Mouse (Mus musculus): ENCODE measurements around the gene Fam213b. TPM values are rescaled to one million over a fixed set of nuclear protein-coding genes. Genes with fewer than 3 reads are reported as not detected.

Gene Fam213b
- total and polyA plus RNA-seq, 2 experiments, result 14.8 to 35.3 TPM

DNA sequence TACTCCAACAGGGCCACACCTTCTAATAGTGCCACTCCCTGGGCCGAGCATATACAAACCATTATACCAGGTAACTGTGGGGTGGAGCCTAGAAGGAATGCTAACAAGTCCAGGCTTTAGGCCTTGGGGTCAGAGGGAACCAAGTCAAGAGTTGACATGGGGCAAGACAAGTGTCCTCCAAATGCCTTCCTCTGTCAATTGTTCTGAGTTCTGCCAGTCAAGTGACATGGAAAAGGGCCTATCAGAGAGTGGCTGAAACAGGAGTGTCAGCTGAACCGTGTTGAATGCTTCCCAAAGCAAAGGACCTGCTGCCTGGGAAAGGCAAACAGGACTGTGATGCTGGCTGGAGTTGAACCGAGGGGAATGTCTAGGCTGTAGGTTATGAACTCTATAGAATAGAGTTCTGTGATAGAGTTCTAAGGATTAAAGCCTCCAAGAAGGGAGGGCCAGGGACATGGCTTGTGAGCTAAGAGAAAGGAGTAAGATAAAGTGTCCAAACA lies 35.4 kb downstream of the Fam213b start:
- Histone ChIP-seq H3K9ac (ENCODE audit: low read depth, low read length) (no peak overlapping the region), H3K27me3 (ENCODE audit: control insufficient read depth, insufficient read depth, low read length) (no peaks in the 10 kb centered on the region)
- 82% methylated on average over 3 of the region's 3 CpGs for WGBS

DNA sequence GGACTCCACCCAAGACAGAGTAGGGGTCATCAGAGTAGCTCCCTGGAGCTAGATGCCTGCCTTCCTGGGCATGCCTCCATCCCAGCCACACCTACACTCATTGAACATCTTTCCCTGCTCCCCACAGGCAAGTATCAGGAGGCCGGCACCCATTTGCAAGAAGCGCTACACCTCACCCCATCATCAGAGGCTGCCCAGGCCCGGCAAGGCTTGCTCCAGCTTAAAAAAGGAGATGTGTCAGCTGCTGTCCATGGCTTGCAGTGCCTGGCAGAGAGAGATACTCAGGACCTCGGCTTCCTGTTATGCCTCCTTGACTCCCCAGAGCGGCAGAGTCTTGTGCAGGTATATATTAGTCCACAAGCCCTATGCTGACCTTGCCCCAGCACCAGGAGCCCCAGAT lies 37.0 kb downstream of the Fam213b start:
- Histone ChIP-seq H3K79me2 (ENCODE audit: control insufficient read depth, insufficient read depth, low read length) (no peaks in the 10 kb centered on the region), H3K4me3 (ENCODE audit: insufficient read depth, low read depth, low read length) (no peak overlapping the region), H3K27me3 (ENCODE audit: control insufficient read depth, insufficient read depth, low read length) (no peaks in the 10 kb centered on the region), H3K9ac (ENCODE audit: low read depth, low read length) (no peak overlapping the region), H3K27ac (replicated peaks; ENCODE audit: insufficient read depth, low read depth, low read length) (no peak overlapping the region), H3K4me1 (ENCODE audit: control insufficient read depth, insufficient read depth, low read length) (peaks cover 2% of the 10 kb centered on the region), H3K36me3 (ENCODE audit: control insufficient read depth, insufficient read depth, low read length) (no peaks in the 10 kb centered on the region)
- TF ChIP-seq CTCF (IDR thresholded peaks at IDR 0.05; ENCODE audit: low read depth, low read length) (no peak), POLR2A (IDR thresholded peaks at IDR 0.05; ENCODE audit: extremely low read depth, insufficient read depth, low read length) (no peak)
- 82% methylated on average over 5 of the region's 5 CpGs for WGBS
- DNase-seq (ENCODE audit: extremely low read depth, low read depth, low spot score), result no peak

More for the DNA sequence above, 35.4 kb downstream of the Fam213b start:
- no peak for TF ChIP-seq POLR2A (IDR thresholded peaks at IDR 0.05; ENCODE audit: extremely low read depth, insufficient read depth, low read length)
- no peak for TF ChIP-seq CTCF (IDR thresholded peaks at IDR 0.05; ENCODE audit: low read depth, low read length)
- no peak overlapping the region for H3K27ac ChIP-seq (replicated peaks; ENCODE audit: insufficient read depth, low read depth, low read length)
- no peak for DNase-seq (ENCODE audit: extremely low read depth, low read depth, low spot score)
- H3K4me1 ChIP-seq (ENCODE audit: control insufficient read depth, insufficient read depth, low read length), result peaks cover 2% of the 10 kb centered on the region
- no peaks in the 10 kb centered on the region for H3K36me3 ChIP-seq (ENCODE audit: control insufficient read depth, insufficient read depth, low read length)
- H3K4me3 ChIP-seq (ENCODE audit: insufficient read depth, low read depth, low read length), result no peak overlapping the region
- no peaks in the 10 kb centered on the region for H3K79me2 ChIP-seq (ENCODE audit: control insufficient read depth, insufficient read depth, low read length)

DNA sequence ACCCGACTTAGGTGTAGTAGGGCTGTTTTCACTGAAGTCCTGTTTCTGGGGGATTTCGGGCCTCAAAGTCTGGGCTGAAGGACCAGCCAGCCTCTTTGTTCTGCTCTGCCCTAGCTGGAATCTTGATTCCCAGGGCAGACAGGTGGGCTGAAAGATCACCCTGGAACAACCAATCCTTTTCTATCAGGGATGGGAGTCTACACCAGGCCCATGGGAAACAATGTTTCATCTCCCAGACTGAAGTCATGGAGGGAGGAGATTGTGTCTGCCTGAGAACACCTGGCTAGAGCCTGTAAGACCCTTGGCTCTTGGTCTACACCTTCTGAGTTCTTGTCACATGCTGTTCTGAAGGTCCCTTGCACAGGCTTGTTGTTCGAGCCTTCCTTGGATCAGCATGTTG lies 40.3 kb downstream of the Fam213b start:
- no peaks in the 10 kb centered on the region for H3K79me2 ChIP-seq (ENCODE audit: control insufficient read depth, insufficient read depth, low read length)
- 71% methylated on average over 3 of the region's 3 CpGs for WGBS
- H3K27me3 ChIP-seq (ENCODE audit: control insufficient read depth, insufficient read depth, low read length), result peaks cover 6% of the 10 kb centered on the region
- TF ChIP-seq CTCF (IDR thresholded peaks at IDR 0.05; ENCODE audit: low read depth, low read length) (no peak), POLR2A (IDR thresholded peaks at IDR 0.05; ENCODE audit: extremely low read depth, insufficient read depth, low read length) (no peak)
- H3K36me3 ChIP-seq (ENCODE audit: control insufficient read depth, insufficient read depth, low read length), result no peaks in the 10 kb centered on the region
- H3K9ac ChIP-seq (ENCODE audit: low read depth, low read length), result no peak overlapping the region
- no peaks in the 10 kb centered on the region for H3K4me1 ChIP-seq (ENCODE audit: control insufficient read depth, insufficient read depth, low read length)
- H3K27ac ChIP-seq (replicated peaks; ENCODE audit: insufficient read depth, low read depth, low read length), result no peak overlapping the region
- no peak overlapping the region for H3K4me3 ChIP-seq (ENCODE audit: insufficient read depth, low read depth, low read length)
- no peak for DNase-seq (ENCODE audit: extremely low read depth, low read depth, low spot score)

DNA sequence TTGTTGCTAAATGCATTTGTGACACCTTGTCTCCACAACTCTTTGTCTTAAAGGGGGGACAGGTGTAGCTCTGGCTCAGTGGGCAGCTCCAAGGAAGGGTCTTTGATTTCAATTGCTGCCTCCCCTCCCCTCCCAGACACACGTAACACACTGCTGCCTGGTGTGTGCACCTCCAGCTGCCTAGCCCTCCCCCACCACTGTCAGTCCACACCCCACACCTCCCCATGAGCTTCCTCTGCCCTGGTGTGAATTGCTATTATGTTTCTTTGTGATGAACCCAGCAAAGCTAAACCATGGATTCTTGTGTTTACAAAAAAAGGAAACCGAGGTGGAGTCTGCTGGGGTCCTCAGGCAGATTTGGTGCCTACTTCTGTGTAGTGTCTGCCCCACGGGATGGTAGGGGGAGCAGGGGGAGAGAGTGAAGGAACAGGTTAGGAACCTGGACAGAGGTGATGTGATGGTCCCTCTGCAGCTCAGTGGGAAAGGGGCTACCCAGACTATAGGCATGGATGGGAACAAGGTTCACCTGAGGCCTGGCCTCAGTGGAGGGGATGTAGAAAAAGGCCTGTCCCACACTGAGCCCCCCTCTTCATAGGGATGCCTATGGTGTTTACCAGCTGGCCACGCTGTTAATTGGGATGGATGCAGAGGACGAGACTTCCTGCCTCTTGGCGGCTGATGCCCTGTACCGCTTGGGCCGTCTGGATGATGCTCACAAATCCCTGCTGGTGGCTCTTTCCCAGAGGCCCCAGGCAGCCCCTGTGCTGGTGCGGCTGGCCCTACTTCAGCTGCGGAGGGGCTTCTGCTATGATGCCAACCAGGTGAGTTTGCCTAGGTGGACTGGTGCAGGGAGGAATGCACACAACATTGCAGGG lies 41.3 kb downstream of the Fam213b start:
- Histone ChIP-seq H3K79me2 (ENCODE audit: control insufficient read depth, insufficient read depth, low read length) (no peaks in the 10 kb centered on the region), H3K27ac (replicated peaks; ENCODE audit: insufficient read depth, low read depth, low read length) (no peak overlapping the region), H3K27me3 (ENCODE audit: control insufficient read depth, insufficient read depth, low read length) (peaks cover 6% of the 10 kb centered on the region), H3K36me3 (ENCODE audit: control insufficient read depth, insufficient read depth, low read length) (no peaks in the 10 kb centered on the region), H3K9ac (ENCODE audit: low read depth, low read length) (no peak overlapping the region), H3K4me1 (ENCODE audit: control insufficient read depth, insufficient read depth, low read length) (no peaks in the 10 kb centered on the region), H3K4me3 (ENCODE audit: insufficient read depth, low read depth, low read length) (no peak overlapping the region)
- DNase-seq (ENCODE audit: extremely low read depth, low read depth, low spot score), result no peak
- WGBS, result 78% methylated on average over 10 of the region's 10 CpGs
- TF ChIP-seq CTCF (IDR thresholded peaks at IDR 0.05; ENCODE audit: low read depth, low read length), result no peak

DNA sequence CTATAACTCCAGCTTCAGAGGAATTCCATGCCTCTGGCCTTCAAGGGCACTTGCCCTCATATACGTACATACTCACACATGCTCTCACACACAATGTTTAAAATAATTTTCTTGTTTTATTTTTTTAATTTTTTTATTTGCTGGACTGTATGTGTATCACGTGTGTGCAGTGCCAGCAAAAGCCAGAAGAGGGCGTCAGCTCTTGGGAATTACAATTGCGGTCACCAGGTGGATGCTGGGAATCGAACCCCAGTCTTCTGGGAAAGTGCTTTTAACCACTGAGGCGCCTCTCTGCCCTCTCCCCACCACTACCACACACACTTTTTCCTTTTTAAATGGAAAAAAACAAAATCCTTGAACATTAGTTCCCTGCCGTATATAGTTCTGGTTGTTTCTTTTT lies 42.1 kb downstream of the Fam213b start:
- WGBS, result 87% methylated on average over 7 of the region's 7 CpGs
- no peak for DNase-seq (ENCODE audit: extremely low read depth, low read depth, low spot score)
- Histone ChIP-seq H3K27ac (replicated peaks; ENCODE audit: insufficient read depth, low read depth, low read length) (no peak overlapping the region), H3K4me3 (ENCODE audit: insufficient read depth, low read depth, low read length) (no peak overlapping the region), H3K4me1 (ENCODE audit: control insufficient read depth, insufficient read depth, low read length) (no peaks in the 10 kb centered on the region), H3K36me3 (ENCODE audit: control insufficient read depth, insufficient read depth, low read length) (no peaks in the 10 kb centered on the region), H3K79me2 (ENCODE audit: control insufficient read depth, insufficient read depth, low read length) (no peaks in the 10 kb centered on the region), H3K9ac (ENCODE audit: low read depth, low read length) (no peak overlapping the region), H3K27me3 (ENCODE audit: control insufficient read depth, insufficient read depth, low read length) (peaks cover 6% of the 10 kb centered on the region)
- TF ChIP-seq POLR2A (IDR thresholded peaks at IDR 0.05; ENCODE audit: extremely low read depth, insufficient read depth, low read length) (no peak), CTCF (IDR thresholded peaks at IDR 0.05; ENCODE audit: low read depth, low read length) (no peak)

DNA sequence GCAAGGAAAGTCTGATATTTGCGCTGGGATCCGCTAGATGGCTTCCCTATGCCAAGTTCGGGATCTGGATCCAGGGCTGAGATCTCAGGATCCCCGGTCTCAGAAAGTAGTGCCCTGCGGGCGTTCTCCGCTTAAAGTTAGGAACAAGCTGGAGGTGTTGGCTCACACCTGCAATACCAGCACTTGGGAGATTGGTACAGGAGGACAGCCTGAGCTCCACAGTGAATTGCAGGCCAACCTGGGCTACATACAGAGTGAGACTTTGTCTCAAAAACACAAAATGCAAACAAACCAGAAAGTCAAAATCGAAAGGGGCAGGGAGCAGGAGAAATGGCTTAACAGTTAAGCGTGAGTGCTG lies 42.5 kb downstream of the Fam213b start:
- TF ChIP-seq CTCF (IDR thresholded peaks at IDR 0.05; ENCODE audit: low read depth, low read length) (no peak), POLR2A (IDR thresholded peaks at IDR 0.05; ENCODE audit: extremely low read depth, insufficient read depth, low read length) (no peak)
- peak overlapping the region; percentile 25; the same call in 1 of the 2 replicates for H3K4me3 ChIP-seq (ENCODE audit: insufficient read depth, low read depth, low read length)
- H3K9ac ChIP-seq (ENCODE audit: low read depth, low read length), result no peak overlapping the region
- H3K36me3 ChIP-seq (ENCODE audit: control insufficient read depth, insufficient read depth, low read length), result no peaks in the 10 kb centered on the region
- no peak overlapping the region for H3K27ac ChIP-seq (replicated peaks; ENCODE audit: insufficient read depth, low read depth, low read length)
- DNase-seq (ENCODE audit: extremely low read depth, low read depth, low spot score), result no peak
- 17% methylated on average over 9 of the region's 9 CpGs for WGBS
- H3K4me1 ChIP-seq (ENCODE audit: control insufficient read depth, insufficient read depth, low read length), result no peaks in the 10 kb centered on the region
- no peaks in the 10 kb centered on the region for H3K79me2 ChIP-seq (ENCODE audit: control insufficient read depth, insufficient read depth, low read length)
- peaks cover 6% of the 10 kb centered on the region for H3K27me3 ChIP-seq (ENCODE audit: control insufficient read depth, insufficient read depth, low read length)

Measured in liver, adult 2 months (tissue).